Mouse (Mus musculus) midbrain, embryonic 15.5 days (tissue): Measurements from ENCODE around the gene Sertad1. TPM values are rescaled to one million over a fixed set of nuclear protein-coding genes. Genes with fewer than 3 reads are reported as not detected.
A peak's percentile ranks its signal among the peaks of the same experiment; 100 is the strongest.

ENCODE experiments used
- ATAC-seq: fragments of 200-750 bp; cut with Nextera tagmentation; replicated peaks from 2 replicates; pipeline ENCODE4 v1.8.0; 2017; ENCODE audit warnings: moderate TSS enrichment
- H3K27ac ChIP-seq: fragments of 300-500 bp; sonication (generic); 2 replicates; pipeline ENCODE4 v1.5.1; 2015; ENCODE audit warnings: mild to moderate bottlenecking, inconsistent platforms
- H3K27me3 ChIP-seq: fragments of 300-500 bp; sonication (generic); replicated peaks from 2 replicates; pipeline ENCODE4 v1.6.1; 2015; ENCODE audit warnings: inconsistent platforms
- H3K36me3 ChIP-seq: fragments of 300-500 bp; sonication (generic); replicated peaks from 2 replicates; pipeline ENCODE4 v1.6.1; 2015; ENCODE audit warnings: inconsistent platforms
- H3K4me1 ChIP-seq: fragments of 300-500 bp; sonication (generic); 2 replicates; pipeline ENCODE4 v1.6.1; 2015; ENCODE audit warnings: inconsistent platforms
- H3K4me2 ChIP-seq: fragments of 300-500 bp; sonication (generic); 2 replicates; pipeline ENCODE4 v1.6.1; 2015; ENCODE audit warnings: inconsistent platforms, mild to moderate bottlenecking, moderate library complexity
- H3K4me3 ChIP-seq: fragments of 300-500 bp; sonication (generic); 2 replicates; pipeline ENCODE4 v1.5.1; 2015; ENCODE audit warnings: mild to moderate bottlenecking, inconsistent platforms
- H3K9ac ChIP-seq: fragments of 300-500 bp; sonication (generic); 2 replicates; pipeline ENCODE4 v1.6.1; 2015; ENCODE audit warnings: mild to moderate bottlenecking, inconsistent platforms
- H3K9me3 ChIP-seq: fragments of 300-500 bp; sonication (generic); 2 replicates; pipeline ENCODE4 v1.6.1; 2016; ENCODE audit warnings: inconsistent platforms
- WGBS: fragments of 180-500 bp; shearing (Covaris S2); methylation state at CpG from one replicate; pipeline ENCODE4 v1.1.7; 2015; ENCODE audit warnings: mixed read lengths; 5-methylcytosine and 5-hydroxymethylcytosine counted together
- polyA plus RNA-seq: library from polyadenylated mRNA; unstranded; fragments of >200 nt; fragmentation: Nextera tagmentation; extraction: Ambion mirVana; gene quantifications from 2 replicates; pipeline ENCODE4 v1.2.1, GENCODE M21; 2015

Sertad1 gene
- polyA plus RNA-seq, result 8.3 and 9.2 TPM in 2 replicates

DNA sequence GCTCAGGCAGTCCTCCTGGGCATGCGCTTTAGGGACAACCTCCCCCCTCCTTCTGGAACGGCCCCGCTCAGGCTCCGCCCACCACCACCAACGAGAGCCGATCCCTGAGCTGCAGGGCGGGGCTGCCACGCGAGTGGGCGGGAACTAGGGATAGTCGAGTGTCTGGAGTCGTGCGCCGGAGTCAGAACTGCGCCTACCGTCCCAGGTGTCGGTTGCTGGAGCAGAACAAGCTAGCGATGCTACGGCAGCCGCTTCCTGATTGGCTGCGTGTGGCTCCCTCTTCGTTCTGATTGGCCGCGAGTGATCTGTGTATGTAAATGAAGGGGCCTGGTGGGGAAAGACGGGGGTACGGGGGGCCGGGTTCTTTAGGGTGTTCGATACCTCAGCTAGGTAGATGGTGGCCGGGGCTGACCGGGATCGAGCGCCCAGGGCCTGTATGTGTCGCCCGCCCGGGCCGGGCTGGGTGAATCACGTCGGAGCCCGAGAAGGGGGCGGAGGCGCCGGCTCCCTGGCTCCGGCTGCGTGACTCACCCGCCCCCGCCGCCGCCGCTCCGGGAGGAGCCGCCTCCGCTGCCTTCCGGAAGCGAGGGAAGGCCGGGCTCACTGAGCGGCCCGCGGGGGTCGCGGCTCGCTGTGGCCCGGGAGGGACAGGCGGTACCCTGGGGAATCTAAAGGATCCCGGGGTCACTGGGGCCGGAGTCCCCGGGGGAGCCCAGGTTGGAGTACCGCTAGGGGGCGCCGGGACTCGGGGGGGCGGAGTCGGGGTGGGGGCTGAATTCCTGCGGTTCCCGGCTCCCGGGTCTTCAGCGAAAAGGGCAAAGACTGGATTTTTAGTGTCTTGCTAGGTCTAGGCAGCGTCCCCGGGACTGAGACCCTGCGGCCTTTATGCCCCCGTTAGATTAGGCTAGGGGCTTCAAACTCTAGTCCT lies at the start of gene Sertad1:
TSS of gene Sertad1 (plus strand) at position 141 of the 928 bp plus-strand sequence.
- H3K4me3 ChIP-seq, result peak within 1 kb of the TSS; percentile 68
- H3K36me3 ChIP-seq, result no peaks in the 10 kb centered on the region
- H3K9ac ChIP-seq, result peak within 1 kb of the TSS; percentile 64
- peak within 1 kb of the TSS; percentile 64 for H3K4me2 ChIP-seq
- no peaks in the 10 kb centered on the region for H3K9me3 ChIP-seq
- peak; percentile 98 for ATAC-seq
- H3K4me1 ChIP-seq, result peaks cover 14% of the 10 kb centered on the region
- H3K27ac ChIP-seq, result peak within 1 kb of the TSS; percentile 85
- H3K27me3 ChIP-seq, result peaks cover 8% of the 10 kb centered on the region; the same call in 1 of the 2 replicates
- WGBS, result under 1% methylated on average over 79 of the region's 80 CpGs

DNA sequence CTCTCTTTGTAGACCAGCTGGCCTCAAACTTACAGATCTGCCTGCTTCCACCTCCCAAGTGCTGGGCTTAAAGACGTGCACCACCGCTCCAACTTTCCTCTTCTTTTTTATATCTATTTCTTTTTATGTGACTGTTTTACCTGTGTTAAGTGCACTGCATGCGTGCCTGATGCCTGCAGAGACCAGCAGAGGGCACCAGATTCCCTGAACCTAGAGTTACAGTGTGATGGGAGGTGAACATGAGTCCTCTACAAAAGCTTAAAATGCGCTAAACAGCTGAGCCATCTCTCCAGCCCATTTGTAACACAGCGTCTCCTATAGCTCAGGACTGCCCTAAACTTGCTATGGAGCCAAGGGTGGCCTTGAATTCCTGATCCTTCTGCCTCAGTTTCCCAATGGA lies 49.2 kb upstream of the Sertad1 start:
- Histone ChIP-seq H3K27ac (no peak overlapping the region), H3K9ac (no peak overlapping the region), H3K36me3 (no peaks in the 10 kb centered on the region; the same call in 1 of the 2 replicates), H3K4me3 (no peak overlapping the region), H3K4me2 (no peak overlapping the region), H3K4me1 (no peaks in the 10 kb centered on the region), H3K9me3 (no peaks in the 10 kb centered on the region), H3K27me3 (peaks cover 13% of the 10 kb centered on the region)
- no peak for ATAC-seq
- WGBS, result 52% methylated on average over 5 of the region's 5 CpGs

DNA sequence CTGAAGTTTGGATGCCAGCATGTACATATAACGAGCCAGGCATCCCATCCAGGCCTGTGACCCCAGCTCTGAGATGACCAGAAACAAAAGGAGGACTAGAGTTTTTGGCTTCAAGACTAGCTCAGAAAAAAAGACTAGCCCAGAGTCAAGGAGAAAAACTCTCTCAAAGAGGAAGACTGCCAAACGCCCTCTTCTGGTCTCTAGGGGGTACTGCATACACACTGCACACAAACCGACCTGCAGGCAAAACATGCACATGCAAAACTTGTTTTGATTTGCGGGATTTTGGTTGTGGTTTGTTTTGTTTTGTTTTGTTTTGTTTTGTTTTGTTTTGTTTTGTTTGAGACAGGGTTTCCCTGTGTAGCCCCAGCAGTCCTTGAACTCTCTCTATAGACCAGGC lies 46.7 kb upstream of the Sertad1 start:
- no peaks in the 10 kb centered on the region for H3K4me1 ChIP-seq
- H3K27me3 ChIP-seq, result peaks cover under 1% of the 10 kb centered on the region; the same call in 1 of the 2 replicates
- ATAC-seq, result no peak
- H3K27ac ChIP-seq, result no peak overlapping the region
- WGBS, result 82% methylated on average over 4 of the region's 4 CpGs
- H3K4me3 ChIP-seq, result no peak overlapping the region
- no peak overlapping the region for H3K9ac ChIP-seq
- H3K4me2 ChIP-seq, result no peak overlapping the region
- H3K9me3 ChIP-seq, result no peaks in the 10 kb centered on the region
- H3K36me3 ChIP-seq, result no peaks in the 10 kb centered on the region; the same call in 1 of the 2 replicates

DNA sequence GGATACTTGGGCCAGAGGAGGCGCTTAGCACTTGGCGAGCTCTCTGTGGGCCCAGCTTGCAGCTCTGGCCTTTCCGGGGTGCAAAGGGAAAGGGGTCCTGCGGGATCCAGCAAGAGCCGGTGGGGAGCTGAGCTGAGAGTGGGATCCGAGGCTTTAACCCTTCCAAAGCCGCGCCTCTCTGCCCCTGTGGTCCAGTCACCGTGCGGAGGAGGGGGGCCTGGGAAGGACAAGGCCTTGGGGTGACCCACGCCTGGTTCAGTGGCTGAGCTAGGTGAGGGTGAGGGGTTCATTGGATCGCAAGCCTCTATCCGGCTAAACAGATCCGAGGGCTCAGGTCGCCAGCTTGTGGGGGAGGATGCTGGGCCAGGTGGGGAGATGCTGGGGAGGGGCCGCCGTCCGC lies 40.7 kb upstream of the Sertad1 start:
- H3K4me3 ChIP-seq, result peak overlapping the region; percentile 78
- peak; percentile 2; the same call in 1 of the 2 replicates for ATAC-seq
- peak overlapping the region; percentile 75 for H3K9ac ChIP-seq
- no peaks in the 10 kb centered on the region for H3K9me3 ChIP-seq
- H3K4me2 ChIP-seq, result peak overlapping the region; percentile 96
- peaks cover 16% of the 10 kb centered on the region for H3K4me1 ChIP-seq
- H3K27me3 ChIP-seq, result no peaks in the 10 kb centered on the region; the same call in 1 of the 2 replicates
- peak overlapping the region; percentile 81 for H3K27ac ChIP-seq
- 1% methylated on average over 15 of the region's 18 CpGs for WGBS
- H3K36me3 ChIP-seq, result no peaks in the 10 kb centered on the region

DNA sequence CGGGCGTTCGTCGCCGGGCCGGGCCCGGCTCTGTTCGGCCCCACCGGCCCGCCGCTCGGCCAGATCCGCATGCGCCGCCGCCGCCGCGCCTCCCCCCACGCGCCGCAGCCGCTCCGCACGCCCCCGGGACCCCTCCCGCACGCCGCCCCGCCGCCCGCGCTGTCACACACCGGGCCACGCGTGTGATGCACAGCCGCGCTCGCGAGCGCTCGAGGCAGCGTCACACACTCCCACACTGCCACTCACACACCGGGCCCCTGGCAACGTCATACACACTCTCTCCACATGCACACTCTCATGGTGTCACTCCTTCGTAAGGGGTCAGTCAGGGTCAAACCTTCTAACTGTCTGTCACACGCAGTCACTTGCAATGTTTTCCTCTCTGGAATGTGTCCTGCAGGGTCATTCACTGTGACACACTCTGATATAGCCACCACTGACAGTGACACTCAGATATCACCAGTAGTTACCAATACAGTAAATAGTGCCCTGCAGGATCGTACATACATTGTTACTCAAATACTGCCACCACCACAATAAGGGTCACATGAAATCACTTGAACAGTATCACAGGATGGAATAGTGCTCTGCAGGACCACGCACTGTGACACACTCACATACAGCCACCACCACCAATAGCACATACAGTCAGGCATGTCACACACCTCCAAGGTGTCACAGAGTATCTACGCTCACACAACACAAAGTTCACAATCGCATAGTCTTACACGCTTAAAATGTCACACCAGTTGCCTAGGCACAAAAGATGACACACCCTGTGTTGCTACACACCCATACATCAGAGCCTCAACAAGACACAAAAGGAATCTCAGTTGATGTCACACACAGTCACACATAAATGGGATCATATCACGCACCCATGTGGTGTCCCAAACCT lies 39.9 kb upstream of the Sertad1 start:
- H3K4me1 ChIP-seq, result peaks cover 16% of the 10 kb centered on the region
- H3K36me3 ChIP-seq, result no peaks in the 10 kb centered on the region
- peak overlapping the region; percentile 96 for H3K4me2 ChIP-seq
- H3K27ac ChIP-seq, result peak overlapping the region; percentile 81
- no peaks in the 10 kb centered on the region for H3K9me3 ChIP-seq
- peak; percentile 73 for ATAC-seq
- H3K9ac ChIP-seq, result peak overlapping the region; percentile 75
- H3K27me3 ChIP-seq, result no peaks in the 10 kb centered on the region; the same call in 1 of the 2 replicates
- H3K4me3 ChIP-seq, result peak overlapping the region; percentile 78
- 8% methylated on average over 47 of the region's 53 CpGs for WGBS

DNA sequence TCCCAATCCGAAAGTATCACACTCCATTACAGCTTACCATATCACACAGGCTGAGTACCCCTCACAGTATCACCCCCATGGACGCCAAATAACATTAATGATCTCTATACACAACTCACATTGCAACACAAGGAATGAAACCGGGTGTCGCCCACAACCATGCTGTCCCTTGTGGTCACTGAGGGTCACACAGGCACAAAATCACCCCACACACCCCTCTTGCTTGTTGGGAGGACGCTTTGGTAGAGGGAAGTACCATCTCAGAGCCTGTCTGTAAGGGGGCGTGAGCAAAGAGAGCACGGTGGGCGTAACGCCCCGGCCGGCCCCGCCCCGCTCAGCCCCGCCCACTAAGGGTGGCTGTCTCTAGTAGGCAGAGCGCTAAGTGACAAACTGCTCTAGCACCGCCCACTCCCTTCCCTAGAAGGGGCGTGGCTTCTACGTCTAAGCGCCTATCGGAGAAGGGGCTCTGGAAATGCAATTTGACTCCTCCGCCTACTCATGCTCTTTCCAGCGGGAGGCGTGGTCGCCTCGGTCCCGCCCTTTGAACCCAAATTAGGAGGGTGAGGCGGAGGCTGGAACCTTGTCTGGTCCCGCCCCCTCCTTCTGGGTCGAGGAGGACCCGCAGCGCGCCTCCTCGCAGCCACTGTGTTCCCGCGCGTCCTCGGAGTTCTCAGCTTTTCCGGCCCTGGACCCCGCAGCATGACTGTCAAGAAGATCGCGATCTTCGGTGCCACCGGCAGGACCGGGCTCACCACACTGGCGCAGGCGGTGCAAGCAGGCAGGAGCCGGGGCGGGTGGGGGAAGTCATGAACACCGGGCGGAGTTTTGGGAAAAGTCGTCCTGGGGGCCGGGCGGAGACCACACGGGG lies 39.1 kb upstream of the Sertad1 start, which contains the start of the genes Sptbn4 and Blvrb:
TSS of gene Sptbn4 (minus strand) at position 268 of the 868 bp plus-strand sequence.
TSS of gene Blvrb (plus strand) at position 560 of the 868 bp plus-strand sequence.
- 1% methylated on average over 54 of the region's 54 CpGs for WGBS
- Histone ChIP-seq H3K4me3 (peak within 1 kb of the TSS; percentile 78), H3K4me1 (peaks cover 16% of the 10 kb centered on the region), H3K36me3 (no peaks in the 10 kb centered on the region), H3K9ac (peak within 1 kb of the TSS; percentile 75), H3K27me3 (no peaks in the 10 kb centered on the region; the same call in 1 of the 2 replicates), H3K4me2 (peak within 1 kb of the TSS; percentile 96), H3K9me3 (no peaks in the 10 kb centered on the region), H3K27ac (peak within 1 kb of the TSS; percentile 81)
- ATAC-seq, result peak; percentile 93

DNA sequence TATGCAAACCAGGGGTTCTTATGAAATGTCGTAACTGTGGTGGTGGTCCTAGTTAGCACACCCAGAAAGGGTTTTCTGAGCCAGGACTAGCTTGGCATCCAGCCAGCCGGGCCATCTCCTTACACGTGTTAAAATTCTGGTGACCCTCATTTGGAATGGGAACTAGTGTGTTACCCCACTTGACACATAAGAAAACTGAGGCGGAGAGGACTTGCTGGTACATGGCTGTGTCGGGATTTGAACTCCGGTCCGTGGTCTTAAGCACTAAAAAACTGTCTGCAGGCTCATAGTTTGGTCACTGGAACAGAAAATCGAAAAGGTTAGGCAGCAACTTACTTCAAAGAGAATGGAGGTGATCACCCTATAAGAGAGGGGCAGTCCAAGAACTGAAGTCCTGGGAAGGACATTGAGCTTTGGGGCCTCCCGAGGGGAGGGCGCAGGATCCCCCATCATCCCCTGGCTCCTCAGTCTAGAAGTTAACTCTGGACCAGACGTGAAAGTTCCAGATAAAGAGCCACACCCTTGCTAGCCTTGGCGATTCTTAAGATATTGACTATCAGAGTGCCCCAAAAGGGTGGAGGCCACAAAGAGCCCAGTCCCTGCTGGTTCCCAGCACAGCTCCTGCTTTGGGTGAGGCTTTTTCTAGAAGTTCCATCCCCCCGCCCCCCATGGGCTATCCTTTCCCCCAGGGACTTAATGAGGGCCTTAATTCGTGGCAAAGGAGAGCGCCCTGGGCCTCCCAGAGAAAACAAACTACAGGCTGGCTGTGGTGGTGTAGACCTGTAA lies 38.1 kb upstream of the Sertad1 start:
- whole genome bisulfite sequencing, result 62% methylated on average over 15 of the region's 15 CpGs
- H3K4me2 ChIP-seq, result peak overlapping the region; percentile 96
- H3K27me3 ChIP-seq, result no peaks in the 10 kb centered on the region; the same call in 1 of the 2 replicates
- no peak for ATAC-seq
- peaks cover 16% of the 10 kb centered on the region for H3K4me1 ChIP-seq
- H3K36me3 ChIP-seq, result no peaks in the 10 kb centered on the region
- no peak overlapping the region for H3K9ac ChIP-seq
- no peaks in the 10 kb centered on the region for H3K9me3 ChIP-seq
- H3K27ac ChIP-seq, result no peak overlapping the region
- H3K4me3 ChIP-seq, result peak overlapping the region; percentile 78

DNA sequence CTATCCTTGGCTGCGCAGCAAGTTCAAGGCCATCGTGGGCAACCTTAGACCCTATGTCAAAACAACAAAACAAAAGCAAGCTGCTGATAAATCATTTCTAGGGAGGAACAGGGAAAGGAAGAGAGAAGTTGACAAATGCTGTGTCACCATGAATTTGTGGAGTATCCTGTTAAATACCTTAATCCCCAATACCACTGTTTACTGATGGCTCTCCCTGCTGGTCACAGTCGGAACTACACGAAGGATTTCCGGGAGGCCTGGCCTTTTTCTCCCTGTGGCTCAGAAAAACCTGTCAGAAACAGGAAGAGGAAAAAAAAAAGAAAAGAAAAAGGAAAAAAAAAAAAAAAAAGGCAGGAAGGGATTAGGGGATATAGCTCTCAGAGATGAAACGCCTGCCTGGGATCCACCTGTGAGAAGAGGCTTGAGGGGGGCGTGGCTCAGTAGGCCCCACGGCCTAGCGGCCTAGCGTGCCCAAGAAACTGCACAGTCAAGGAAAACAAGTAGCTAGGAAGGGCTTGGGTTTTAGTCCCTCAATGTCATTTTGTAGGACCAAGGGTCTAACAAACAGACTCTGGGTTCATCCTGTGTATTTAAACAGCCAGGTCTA lies 37.4 kb upstream of the Sertad1 start:
- 63% methylated on average over 10 of the region's 10 CpGs for WGBS
- H3K9ac ChIP-seq, result no peak overlapping the region
- no peak for ATAC-seq
- no peak overlapping the region for H3K4me2 ChIP-seq
- H3K27me3 ChIP-seq, result no peaks in the 10 kb centered on the region; the same call in 1 of the 2 replicates
- H3K27ac ChIP-seq, result no peak overlapping the region
- no peak overlapping the region for H3K4me3 ChIP-seq
- H3K4me1 ChIP-seq, result peaks cover 16% of the 10 kb centered on the region
- no peaks in the 10 kb centered on the region for H3K36me3 ChIP-seq
- no peaks in the 10 kb centered on the region for H3K9me3 ChIP-seq

DNA sequence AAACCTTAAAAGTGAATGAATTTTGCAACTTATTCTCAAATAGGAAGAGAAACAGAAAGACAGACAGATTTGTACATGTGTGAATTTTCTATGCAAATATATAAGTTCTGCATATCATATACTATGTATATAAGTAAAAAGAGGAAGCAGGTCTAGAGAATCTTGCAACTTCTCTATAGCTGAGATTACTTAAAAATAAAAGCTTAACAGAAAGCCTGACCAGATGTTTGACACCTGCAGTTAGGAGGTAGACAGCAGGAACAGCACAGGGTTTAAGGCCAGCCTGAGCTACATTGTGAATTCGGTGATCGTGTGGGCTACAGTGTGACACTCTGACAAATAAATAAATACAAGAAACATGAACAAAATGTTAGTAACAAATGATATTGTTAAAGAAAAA lies 35.4 kb upstream of the Sertad1 start:
- 93% methylated on average over 2 of the region's 2 CpGs for WGBS
- no peak overlapping the region for H3K9ac ChIP-seq
- no peaks in the 10 kb centered on the region for H3K27me3 ChIP-seq
- no peaks in the 10 kb centered on the region for H3K9me3 ChIP-seq
- ATAC-seq, result no peak
- no peak overlapping the region for H3K4me2 ChIP-seq
- no peaks in the 10 kb centered on the region for H3K36me3 ChIP-seq
- peaks cover 11% of the 10 kb centered on the region for H3K4me1 ChIP-seq
- H3K27ac ChIP-seq, result no peak overlapping the region
- H3K4me3 ChIP-seq, result no peak overlapping the region

DNA sequence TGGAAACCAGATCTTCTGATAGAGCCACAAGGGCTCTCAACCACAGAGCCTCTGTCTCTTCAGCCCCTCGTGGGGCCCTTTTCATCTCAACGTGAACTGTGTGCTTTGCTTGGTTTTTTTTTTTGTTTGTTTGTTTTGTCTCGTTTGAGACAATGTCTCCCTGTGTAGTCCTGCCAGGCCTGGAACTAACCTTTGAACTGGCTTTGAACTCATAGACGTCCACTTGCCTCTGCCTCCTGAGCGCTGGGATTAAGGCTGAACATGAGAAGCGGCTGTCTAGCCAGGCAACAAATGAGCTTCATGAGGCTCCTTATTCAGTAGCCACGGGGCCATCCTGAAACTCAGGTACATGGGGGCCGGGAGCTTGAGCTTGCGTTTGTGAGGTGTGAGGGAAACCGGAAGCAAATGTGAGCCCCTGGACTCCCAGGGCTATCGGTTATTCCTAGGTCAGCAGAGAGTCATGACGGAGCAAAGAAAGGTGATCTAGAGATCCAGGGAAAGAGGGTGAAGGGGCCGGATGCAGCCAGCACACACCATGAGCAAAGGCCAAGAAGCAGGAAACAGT lies 34.4 kb upstream of the Sertad1 start:
- H3K4me1 ChIP-seq, result peaks cover 3% of the 10 kb centered on the region
- no peaks in the 10 kb centered on the region for H3K27me3 ChIP-seq
- H3K4me3 ChIP-seq, result no peak overlapping the region
- no peaks in the 10 kb centered on the region for H3K9me3 ChIP-seq
- H3K27ac ChIP-seq, result no peak overlapping the region
- ATAC-seq, result no peak
- H3K9ac ChIP-seq, result no peak overlapping the region
- H3K4me2 ChIP-seq, result no peak overlapping the region
- no peaks in the 10 kb centered on the region for H3K36me3 ChIP-seq
- WGBS, result 54% methylated on average over 13 of the region's 13 CpGs
